Mouse (Mus musculus): ENCODE measurements around the gene Cyp2d12. TPM values are rescaled to one million over a fixed set of nuclear protein-coding genes. Genes with fewer than 3 reads are reported as not detected.
"Not testable (repeated sequence)": the region's sequence is repeated elsewhere in the genome, so short reads cannot be mapped to it uniquely, and the experiment has no call there.

Gene Cyp2d12
- not detected for total RNA-seq (2022)

- no peak for DNase-seq (ENCODE audit: low spot score in 2 of 2)
Observed at GRCm38 (mm10) chr15:82554531-82555230, at the start of gene Cyp2d12. Gene Cyp2d12 (plus strand): TSS chr15:82555072.

GRCm38 (mm10) chr15:82506971-82507370 is 47.9 kb upstream of the Cyp2d12 start:
- no peak for DNase-seq (ENCODE audit: low spot score in 2 of 2)

- DNase-seq (ENCODE audit: low spot score in 2 of 2): not testable (repeated sequence)
Observed at GRCm38 (mm10) chr15:82507740-82508139, 47.1 kb upstream of the Cyp2d12 start.

- DNase-seq (ENCODE audit: low spot score in 2 of 2): not testable (repeated sequence)
Observed at GRCm38 (mm10) chr15:82509495-82509894, 45.4 kb upstream of the Cyp2d12 start.

GRCm38 (mm10) chr15:82510500-82510899 is 44.4 kb upstream of the Cyp2d12 start:
- not testable (repeated sequence) for DNase-seq (ENCODE audit: low spot score in 2 of 2)

GRCm38 (mm10) chr15:82512111-82512510 is 42.8 kb upstream of the Cyp2d12 start:
- DNase-seq (ENCODE audit: low spot score in 2 of 2): not testable (repeated sequence)

- not testable (repeated sequence) for DNase-seq (ENCODE audit: low spot score in 2 of 2)
Observed at GRCm38 (mm10) chr15:82516174-82516573, 38.7 kb upstream of the Cyp2d12 start.

GRCm38 (mm10) chr15:82527371-82527770 is 27.5 kb upstream of the Cyp2d12 start:
- not testable (repeated sequence) for DNase-seq (ENCODE audit: low spot score in 2 of 2)

GRCm38 (mm10) chr15:82532721-82533120 is 22.2 kb upstream of the Cyp2d12 start:
- not testable (repeated sequence) for DNase-seq (ENCODE audit: low spot score in 2 of 2)

- DNase-seq (ENCODE audit: low spot score in 2 of 2): not testable (repeated sequence)
Observed at GRCm38 (mm10) chr15:82542976-82543375, 11.9 kb upstream of the Cyp2d12 start.

GRCm38 (mm10) chr15:82544561-82544960 is 10.3 kb upstream of the Cyp2d12 start:
- not testable (repeated sequence) for DNase-seq (ENCODE audit: low spot score in 2 of 2)

GRCm38 (mm10) chr15:82547753-82548152 is 7.1 kb upstream of the Cyp2d12 start:
- DNase-seq (ENCODE audit: low spot score in 2 of 2): not testable (repeated sequence)

GRCm38 (mm10) chr15:82553211-82553610 is 1.7 kb upstream of the Cyp2d12 start:
- not testable (repeated sequence) for DNase-seq (ENCODE audit: low spot score in 2 of 2)

- no peak for DNase-seq (ENCODE audit: low spot score in 2 of 2)
Observed at GRCm38 (mm10) chr15:82572856-82573255, 18.0 kb downstream of the Cyp2d12 start.

GRCm38 (mm10) chr15:82579071-82579470 is 24.2 kb downstream of the Cyp2d12 start:
- DNase-seq (ENCODE audit: low spot score in 2 of 2): no peak

- DNase-seq (ENCODE audit: low spot score in 2 of 2): no peak
Observed at GRCm38 (mm10) chr15:82582621-82583020, 27.7 kb downstream of the Cyp2d12 start.

Small RNAs within 50 kb of the gene (microRNA-seq; reads per million reads assigned to microRNA genes)
- gene Gm27924: not detected
- not detected for gene Gm28023

Other genes with a start within 250 kb of the Cyp2d12 start
- gene Naga, start 216.1 kb upstream of the Cyp2d12 start, total RNA-seq (2022): 10 to 100 TPM in 2 of 4 experiments, 1 to 10 TPM in 2; 7.7 to 11.6 (median 10.1) TPM
- under 1 TPM; 0.17 to 0.43 (median 0.36) TPM for gene Pheta2, start 216.1 kb upstream of the Cyp2d12 start, total RNA-seq (2022)
- 100 to 1,000 TPM; 129 to 149 (median 142) TPM for gene Smdt1, start 216.1 kb upstream of the Cyp2d12 start, total RNA-seq (2022)
- 100 to 1,000 TPM; 397 to 462 (median 441) TPM for gene Ndufa6, start 200.8 kb upstream of the Cyp2d12 start, total RNA-seq (2022)
- gene Cyp2d22, start 174.8 kb upstream of the Cyp2d12 start, total RNA-seq (2022): 10 to 100 TPM in 3 of 4 experiments, 1 to 10 TPM in 1; 7.2 to 14.5 (median 11.5) TPM
- gene Cyp2d11, start 161.1 kb upstream of the Cyp2d12 start, total RNA-seq (2022): under 1 TPM in 2 of 4 experiments, not detected in 2; 0.18 to 0.24 TPM
- gene Cyp2d10, start 147.9 kb upstream of the Cyp2d12 start, total RNA-seq (2022): under 1 TPM in 1 of 4 experiments, not detected in 3; 0.56 TPM
- not detected for gene Cyp2d9, start 121.6 kb upstream of the Cyp2d12 start, total RNA-seq (2022)
- gene Cyp2d34, start 65.9 kb downstream of the Cyp2d12 start, total RNA-seq (2022): not detected
- not detected for gene Cyp2d40, start 209.1 kb downstream of the Cyp2d12 start, total RNA-seq (2022)
- gene Cyp2d26, start 239.2 kb downstream of the Cyp2d12 start, total RNA-seq (2022): 1 to 10 TPM in 1 of 4 experiments, not detected in 3; 1.3 TPM

Measured in gastrocnemius, adult 8-10 months (tissue).